Mouse (Mus musculus) bone marrow macrophage, adult 2 months (primary cell): ENCODE data around the gene Mta3.

Experiments used
- CTCF ChIP-seq: IDR thresholded peaks from 2 replicates; pipeline ENCODE4 v1.5.1; 2012; ENCODE audit warnings: low read depth, mild to moderate bottlenecking, low read length, moderate library complexity
- POLR2A ChIP-seq: IDR thresholded peaks from 2 replicates; pipeline ENCODE4 v1.6.1; 2012; ENCODE audit warnings: mild to moderate bottlenecking, low read depth, low read length, borderline replicate concordance

- TF ChIP-seq POLR2A (no peak), CTCF (no peak)
Observed at GRCm38 (mm10) chr17:83841011-83841410, 135.0 kb downstream of the Mta3 start.
